Mouse (Mus musculus): Measurements from ENCODE around the gene Krt35. TPM values are rescaled to one million over a fixed set of nuclear protein-coding genes. Genes with fewer than 3 reads are reported as not detected.

Gene Krt35
- total and polyA plus RNA-seq, 3 experiments = not detected

DNA sequence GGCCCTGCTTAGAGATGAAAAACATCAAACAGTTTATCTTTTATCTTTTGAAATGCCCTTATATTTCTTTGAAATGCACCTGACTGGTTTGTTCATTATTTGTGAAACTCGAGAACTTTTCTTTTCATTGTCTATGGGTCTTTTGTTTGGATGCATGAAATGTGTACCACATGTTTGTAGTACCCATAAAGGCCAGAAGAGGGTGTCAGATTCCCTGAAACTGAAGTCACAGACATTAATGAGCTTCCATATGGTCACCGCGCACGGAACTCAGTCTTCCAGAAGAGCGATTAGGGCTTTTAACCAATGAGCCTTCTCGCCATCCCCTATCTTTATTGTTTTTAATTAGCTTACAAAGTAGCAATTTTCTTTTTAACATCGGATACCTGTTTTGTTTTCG lies 37.2 kb downstream of the Krt35 start:
- Histone ChIP-seq H3K27ac (no peak overlapping the region), H3K79me2 (replicated peaks; ENCODE audit: control insufficient read depth, insufficient read depth, low read length) (no peaks in the 10 kb centered on the region), H3K36me3 (ENCODE audit: control insufficient read depth, insufficient read depth, low read length) (no peaks in the 10 kb centered on the region), H3K4me3 (no peak overlapping the region), H3K27me3 (ENCODE audit: control insufficient read depth, insufficient read depth, low read length) (no peaks in the 10 kb centered on the region), H3K4me1 (ENCODE audit: control insufficient read depth, insufficient read depth, low read length) (no peaks in the 10 kb centered on the region), H3K9ac (ENCODE audit: low read depth, low read length) (no peak overlapping the region)
- TF ChIP-seq POLR2A (IDR thresholded peaks at IDR 0.05; ENCODE audit: insufficient read depth, low read depth, low read length) (no peak), EP300 (IDR thresholded peaks at IDR 0.05; ENCODE audit: insufficient read depth, low read depth, low read length) (no peak), CTCF (IDR thresholded peaks at IDR 0.05) (peak; percentile 22)
- intact Hi-C loops (cut with DNase I) = no loop called here
- no peak for DNase-seq
- 77% methylated on average over 8 of the region's 8 CpGs for WGBS

DNA sequence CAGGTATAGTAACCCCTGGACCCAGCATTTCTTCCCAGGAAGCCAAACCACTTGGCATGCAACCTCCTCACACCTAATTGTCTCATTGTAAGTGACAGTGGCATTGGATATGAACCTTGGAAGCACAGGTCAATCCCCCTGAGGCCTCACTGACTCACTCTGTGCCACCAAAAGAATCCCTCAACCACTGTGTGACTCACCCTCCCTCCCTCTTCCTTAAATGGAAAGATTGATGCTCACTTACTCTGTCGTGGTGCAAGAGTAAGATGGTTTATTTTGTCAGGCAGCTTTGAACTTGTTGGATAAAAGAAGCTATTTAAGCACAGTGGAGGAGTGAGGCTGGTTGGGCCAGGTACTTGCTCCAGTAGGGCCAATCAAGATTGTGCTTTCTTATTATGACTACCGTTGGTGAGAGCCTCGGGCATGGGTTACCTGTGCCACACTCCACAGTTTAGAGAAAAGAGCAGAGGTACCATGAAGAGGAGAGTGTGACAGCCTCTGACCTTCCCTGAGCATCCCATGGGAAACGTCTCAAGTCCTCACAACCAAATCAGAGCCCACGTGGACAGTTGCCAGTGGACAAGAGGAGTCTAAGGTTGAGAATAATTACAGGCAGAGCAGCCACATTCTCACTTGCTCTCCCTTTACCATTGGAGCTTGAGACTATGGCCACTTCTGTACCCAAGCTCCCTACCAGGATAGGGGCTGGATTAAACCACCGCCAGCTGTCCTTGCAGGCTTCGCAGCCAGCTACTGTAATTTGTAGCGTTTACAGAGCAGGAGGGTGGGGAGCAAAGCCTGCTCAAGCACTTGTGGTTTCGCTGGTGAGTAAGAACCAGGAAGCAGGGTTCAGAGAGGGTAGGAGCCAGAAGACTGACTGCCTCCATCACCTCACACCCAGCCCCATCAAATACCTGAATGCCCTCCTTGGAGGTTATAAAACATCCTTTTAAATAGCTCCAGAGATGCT lies 40.1 kb downstream of the Krt35 start:
- Histone ChIP-seq H3K79me2 (replicated peaks; ENCODE audit: control insufficient read depth, insufficient read depth, low read length) (no peaks in the 10 kb centered on the region), H3K9ac (ENCODE audit: low read depth, low read length) (no peak overlapping the region), H3K27ac (no peak overlapping the region), H3K4me1 (ENCODE audit: control insufficient read depth, insufficient read depth, low read length) (no peaks in the 10 kb centered on the region), H3K36me3 (ENCODE audit: control insufficient read depth, insufficient read depth, low read length) (no peaks in the 10 kb centered on the region), H3K4me3 (no peak overlapping the region), H3K27me3 (ENCODE audit: control insufficient read depth, insufficient read depth, low read length) (no peaks in the 10 kb centered on the region)
- TF ChIP-seq POLR2A (IDR thresholded peaks at IDR 0.05; ENCODE audit: insufficient read depth, low read depth, low read length) (no peak), CTCF (IDR thresholded peaks at IDR 0.05) (no peak)
- intact Hi-C loops (cut with DNase I) = no loop called here
- WGBS = 59% methylated on average over 9 of the region's 9 CpGs
- no peak for DNase-seq

DNA sequence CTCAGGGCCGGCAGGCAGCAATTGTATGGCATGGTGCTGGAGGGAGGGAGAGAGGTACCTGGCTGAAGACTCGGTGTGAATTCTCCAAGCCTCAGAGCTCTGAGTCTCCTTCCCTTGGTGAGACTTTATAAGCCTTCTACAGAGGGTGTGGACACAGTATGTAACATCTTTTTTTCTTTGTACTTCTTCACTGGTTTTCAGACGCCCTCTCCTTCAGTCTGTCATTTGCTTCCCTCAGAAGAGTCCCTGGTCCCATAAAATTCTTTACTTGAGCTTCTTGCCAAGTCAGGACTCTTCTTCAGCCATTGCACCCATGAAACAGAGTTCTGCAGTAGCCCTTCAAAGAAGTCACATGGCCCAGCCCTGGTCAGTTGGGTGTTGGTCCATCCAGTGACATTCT lies 45.6 kb downstream of the Krt35 start, which contains the start of gene Krt31:
TSS of gene Krt31 (minus strand) at position 101 of the 400 bp plus-strand sequence.
- intact Hi-C loops (cut with DNase I) = no loop called here
- Histone ChIP-seq H3K9ac (ENCODE audit: low read depth, low read length) (no peak within 1 kb of the TSS), H3K4me1 (ENCODE audit: control insufficient read depth, insufficient read depth, low read length) (no peaks in the 10 kb centered on the region), H3K79me2 (replicated peaks; ENCODE audit: control insufficient read depth, insufficient read depth, low read length) (no peaks in the 10 kb centered on the region), H3K4me3 (no peak within 1 kb of the TSS), H3K27ac (no peak within 1 kb of the TSS), H3K27me3 (ENCODE audit: control insufficient read depth, insufficient read depth, low read length) (no peaks in the 10 kb centered on the region), H3K36me3 (ENCODE audit: control insufficient read depth, insufficient read depth, low read length) (no peaks in the 10 kb centered on the region)
- no peak for DNase-seq
- WGBS = 74% methylated on average over 3 of the region's 3 CpGs
- TF ChIP-seq CTCF (IDR thresholded peaks at IDR 0.05) = no peak
- no peak for TF ChIP-seq EP300 (IDR thresholded peaks at IDR 0.05; ENCODE audit: insufficient read depth, low read depth, low read length)
- no peak for TF ChIP-seq POLR2A (IDR thresholded peaks at IDR 0.05; ENCODE audit: insufficient read depth, low read depth, low read length)

DNA sequence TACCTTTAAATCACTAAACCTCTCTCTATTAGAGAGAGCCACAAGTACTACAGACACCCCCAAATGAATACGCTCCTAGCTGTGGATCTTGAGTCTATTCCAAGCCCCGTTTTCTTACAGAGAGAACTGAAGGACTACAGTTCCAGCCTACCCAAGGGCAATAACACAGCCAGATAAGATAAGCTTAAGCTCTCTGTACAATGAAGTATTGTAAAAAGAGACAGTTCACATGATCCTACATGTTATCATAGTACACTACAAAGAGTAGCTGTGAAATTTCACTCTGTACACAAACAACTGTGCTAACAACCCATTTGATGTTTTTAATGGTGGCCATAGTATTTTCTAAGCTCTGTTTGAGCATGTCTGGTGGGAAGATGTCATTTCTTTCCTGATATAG lies 48.8 kb downstream of the Krt35 start:
- H3K4me1 ChIP-seq (ENCODE audit: control insufficient read depth, insufficient read depth, low read length) = no peaks in the 10 kb centered on the region
- no peak overlapping the region for H3K27ac ChIP-seq
- H3K36me3 ChIP-seq (ENCODE audit: control insufficient read depth, insufficient read depth, low read length) = no peaks in the 10 kb centered on the region
- WGBS = 55% methylated on average over 2 of the region's 2 CpGs
- H3K79me2 ChIP-seq (replicated peaks; ENCODE audit: control insufficient read depth, insufficient read depth, low read length) = no peaks in the 10 kb centered on the region
- no peak for TF ChIP-seq POLR2A (IDR thresholded peaks at IDR 0.05; ENCODE audit: insufficient read depth, low read depth, low read length)
- TF ChIP-seq EP300 (IDR thresholded peaks at IDR 0.05; ENCODE audit: insufficient read depth, low read depth, low read length) = no peak
- no peak for TF ChIP-seq CTCF (IDR thresholded peaks at IDR 0.05)
- H3K9ac ChIP-seq (ENCODE audit: low read depth, low read length) = no peak overlapping the region
- no peak for DNase-seq
- H3K4me3 ChIP-seq = no peak overlapping the region
- H3K27me3 ChIP-seq (ENCODE audit: control insufficient read depth, insufficient read depth, low read length) = no peaks in the 10 kb centered on the region
- intact Hi-C loops (cut with DNase I) = no loop called here

DNA sequence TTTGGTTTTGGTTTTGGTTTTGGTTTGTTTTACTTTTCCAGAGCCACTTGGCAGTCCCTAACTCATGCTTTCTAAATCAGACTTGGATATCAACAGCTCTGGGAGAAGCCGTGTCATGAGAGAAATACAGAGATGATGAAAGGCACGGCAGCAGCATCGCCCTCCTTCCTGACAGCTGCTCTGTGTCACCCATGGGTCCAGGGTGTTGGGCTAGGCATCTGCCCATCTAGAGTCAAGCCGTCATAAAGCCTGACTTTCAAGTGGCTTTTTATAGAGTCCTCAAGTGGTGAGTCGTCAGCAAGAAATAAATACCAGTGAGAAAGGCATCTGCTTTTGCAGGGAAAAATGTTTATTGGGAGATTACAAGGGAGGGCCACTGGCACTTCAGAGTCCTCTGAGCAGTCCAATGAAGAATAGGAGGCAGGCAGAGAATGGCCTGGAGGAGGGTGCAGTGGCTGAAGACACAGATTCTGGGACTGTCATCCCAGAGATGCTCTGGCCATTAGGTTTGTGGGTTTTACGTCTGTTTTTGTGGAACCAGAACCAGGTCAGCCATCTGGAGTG lies 49.7 kb downstream of the Krt35 start:
- DNase-seq = no peak
- Histone ChIP-seq H3K4me3 (no peak overlapping the region), H3K4me1 (ENCODE audit: control insufficient read depth, insufficient read depth, low read length) (no peaks in the 10 kb centered on the region), H3K79me2 (replicated peaks; ENCODE audit: control insufficient read depth, insufficient read depth, low read length) (no peaks in the 10 kb centered on the region), H3K27me3 (ENCODE audit: control insufficient read depth, insufficient read depth, low read length) (no peaks in the 10 kb centered on the region), H3K27ac (no peak overlapping the region), H3K9ac (ENCODE audit: low read depth, low read length) (no peak overlapping the region), H3K36me3 (ENCODE audit: control insufficient read depth, insufficient read depth, low read length) (no peaks in the 10 kb centered on the region)
- 49% methylated on average over 6 of the region's 6 CpGs for WGBS
- intact Hi-C loops (cut with DNase I) = no loop called here
- no peak for TF ChIP-seq POLR2A (IDR thresholded peaks at IDR 0.05; ENCODE audit: insufficient read depth, low read depth, low read length)

Other genes with a start within 250 kb of the Krt35 start
- gene Krtap4-16, start 244.6 kb downstream of the Krt35 start, total RNA-seq (2021) = not detected
- not detected in 2 replicates for gene Krtap4-16, start 244.6 kb downstream of the Krt35 start, polyA plus RNA-seq (2012; rRNA removed)
- not detected for gene Gm11568, start 238.3 kb downstream of the Krt35 start, total RNA-seq (2021)
- not detected in 2 replicates for gene Gm11568, start 238.3 kb downstream of the Krt35 start, polyA plus RNA-seq (2012; rRNA removed)
- gene Gm11559, start 231.8 kb downstream of the Krt35 start, total RNA-seq (2021) = not detected
- gene Gm11559, start 231.8 kb downstream of the Krt35 start, polyA plus RNA-seq (2012; rRNA removed) = not detected in 2 replicates
- not detected for gene Krtap9-1, start 222.9 kb downstream of the Krt35 start, total RNA-seq (2021)
- gene Krtap9-1, start 222.9 kb downstream of the Krt35 start, polyA plus RNA-seq (2012; rRNA removed) = not detected in 2 replicates
- gene Gm11567, start 217.1 kb downstream of the Krt35 start, total RNA-seq (2021) = not detected
- gene Gm11567, start 217.1 kb downstream of the Krt35 start, polyA plus RNA-seq (2012; rRNA removed) = not detected in 2 replicates
- not detected for gene Krtap31-1, start 188.3 kb downstream of the Krt35 start, total RNA-seq (2021)
- not detected in 2 replicates for gene Krtap31-1, start 188.3 kb downstream of the Krt35 start, polyA plus RNA-seq (2012; rRNA removed)
- gene Gm11565, start 181.5 kb downstream of the Krt35 start, total RNA-seq (2021) = not detected
- gene Gm11565, start 181.5 kb downstream of the Krt35 start, polyA plus RNA-seq (2012; rRNA removed) = not detected in 2 replicates
- not detected for gene Krtap31-2, start 159.9 kb downstream of the Krt35 start, total RNA-seq (2021)
- gene Krtap31-2, start 159.9 kb downstream of the Krt35 start, polyA plus RNA-seq (2012; rRNA removed) = not detected in 2 replicates
- gene Krtap9-5, start 147.8 kb downstream of the Krt35 start, total RNA-seq (2021) = not detected
- gene Krtap9-5, start 147.8 kb downstream of the Krt35 start, polyA plus RNA-seq (2012; rRNA removed) = not detected in 2 replicates
- gene Krtap29-1, start 117.2 kb downstream of the Krt35 start, total RNA-seq (2021) = not detected
- gene Krtap29-1, start 117.2 kb downstream of the Krt35 start, polyA plus RNA-seq (2012; rRNA removed) = not detected in 2 replicates
- not detected for gene Krtap16-1, start 109.6 kb downstream of the Krt35 start, total RNA-seq (2021)
- not detected in 2 replicates for gene Krtap16-1, start 109.6 kb downstream of the Krt35 start, polyA plus RNA-seq (2012; rRNA removed)
- not detected for gene Krtap17-1, start 102.2 kb downstream of the Krt35 start, total RNA-seq (2021)
- not detected in 2 replicates for gene Krtap17-1, start 102.2 kb downstream of the Krt35 start, polyA plus RNA-seq (2012; rRNA removed)
- not detected for gene Krt33a, start 80.0 kb downstream of the Krt35 start, total RNA-seq (2021)
- not detected in 2 replicates for gene Krt33a, start 80.0 kb downstream of the Krt35 start, polyA plus RNA-seq (2012; rRNA removed)
- gene Krt33b, start 66.4 kb downstream of the Krt35 start, total RNA-seq (2021) = not detected
- gene Krt33b, start 66.4 kb downstream of the Krt35 start, polyA plus RNA-seq (2012; rRNA removed) = not detected in 2 replicates
- not detected for gene Krt34, start 54.7 kb downstream of the Krt35 start, total RNA-seq (2021)
- gene Krt34, start 54.7 kb downstream of the Krt35 start, polyA plus RNA-seq (2012; rRNA removed) = not detected in 2 replicates
- not detected for gene Krt31, start 45.7 kb downstream of the Krt35 start, total RNA-seq (2021)
- 0.08 TPM in 1 of 2 replicates, not detected in the other for gene Krt31, start 45.7 kb downstream of the Krt35 start, polyA plus RNA-seq (2012; rRNA removed)
- gene Krt32, start 8.0 kb downstream of the Krt35 start, total RNA-seq (2021) = not detected
- not detected in 2 replicates for gene Krt32, start 8.0 kb downstream of the Krt35 start, polyA plus RNA-seq (2012; rRNA removed)
- gene Krt36, start 9.4 kb upstream of the Krt35 start, total RNA-seq (2021) = not detected
- gene Krt36, start 9.4 kb upstream of the Krt35 start, polyA plus RNA-seq (2012; rRNA removed) = 0.15 TPM in 1 of 2 replicates, not detected in the other
- not detected for gene Krt13, start 25.3 kb upstream of the Krt35 start, total RNA-seq (2021)
- gene Krt13, start 25.3 kb upstream of the Krt35 start, polyA plus RNA-seq (2012; rRNA removed) = not detected in 2 replicates
- under 1 TPM in 1 of 2 experiments, not detected in 1; 0.23 TPM for gene Krt15, start 39.7 kb upstream of the Krt35 start, total RNA-seq (2021)
- gene Krt15, start 39.7 kb upstream of the Krt35 start, polyA plus RNA-seq (2012; rRNA removed) = 0.26 and 5.0 TPM in 2 replicates
- 1 to 10 TPM; 6.9 to 8.5 TPM for gene Krt19, start 52.4 kb upstream of the Krt35 start, total RNA-seq (2021)
- 8.0 and 27.0 TPM in 2 replicates for gene Krt19, start 52.4 kb upstream of the Krt35 start, polyA plus RNA-seq (2012; rRNA removed)
- gene Krt9, start 97.0 kb upstream of the Krt35 start, total RNA-seq (2021) = not detected
- gene Krt9, start 97.0 kb upstream of the Krt35 start, polyA plus RNA-seq (2012; rRNA removed) = not detected in 2 replicates
- under 1 TPM in 1 of 2 experiments, not detected in 1; 0.31 TPM for gene Krt14, start 111.3 kb upstream of the Krt35 start, total RNA-seq (2021)
- 0.44 and 0.47 TPM in 2 replicates for gene Krt14, start 111.3 kb upstream of the Krt35 start, polyA plus RNA-seq (2012; rRNA removed)
- gene Krt16, start 152.7 kb upstream of the Krt35 start, total RNA-seq (2021) = not detected
- not detected in 2 replicates for gene Krt16, start 152.7 kb upstream of the Krt35 start, polyA plus RNA-seq (2012; rRNA removed)
- gene Krt17, start 164.8 kb upstream of the Krt35 start, total RNA-seq (2021) = not detected
- gene Krt17, start 164.8 kb upstream of the Krt35 start, polyA plus RNA-seq (2012; rRNA removed) = 0.61 TPM in 1 of 2 replicates, not detected in the other
- gene Krt42, start 173.6 kb upstream of the Krt35 start, total RNA-seq (2021) = not detected
- not detected in 2 replicates for gene Krt42, start 173.6 kb upstream of the Krt35 start, polyA plus RNA-seq (2012; rRNA removed)
- gene Eif1, start 223.6 kb upstream of the Krt35 start, total RNA-seq (2021) = 1,000 to 10,000 TPM; 1,735 to 2,054 TPM
- 195 and 341 TPM in 2 replicates for gene Eif1, start 223.6 kb upstream of the Krt35 start, polyA plus RNA-seq (2012; rRNA removed)
- not detected for gene Gast, start 238.2 kb upstream of the Krt35 start, total RNA-seq (2021)
- gene Gast, start 238.2 kb upstream of the Krt35 start, polyA plus RNA-seq (2012; rRNA removed) = not detected in 2 replicates